Mouse (Mus musculus): ENCODE data around the gene 3110040M04Rik. TPM values are rescaled to one million over a fixed set of nuclear protein-coding genes. Genes with fewer than 3 reads are reported as not detected.

Gene 3110040M04Rik
- polyA plus RNA-seq, 1 experiment from 2014 or later = not detected

DNA sequence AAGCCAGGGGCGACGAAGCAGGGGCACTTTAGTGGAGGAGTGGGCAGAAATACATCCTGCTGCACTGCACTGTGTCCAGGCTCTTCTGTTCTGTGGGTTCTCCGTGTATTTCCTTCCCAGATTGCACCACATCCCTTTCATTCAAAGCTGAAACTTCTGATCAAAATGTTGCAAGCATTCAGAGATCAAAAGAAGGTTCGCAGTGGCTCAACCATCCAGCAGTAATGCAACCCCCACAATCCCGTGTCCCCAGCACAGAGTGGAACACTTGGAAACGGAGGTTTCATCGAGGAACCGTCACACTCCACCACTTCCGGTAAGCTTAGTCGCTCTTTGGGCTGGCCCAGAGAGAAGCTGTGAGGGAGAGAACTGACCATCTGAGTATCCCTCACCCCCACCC, 41.2 kb downstream of the 3110040M04Rik start:
- H3K4me3 ChIP-seq = no peak overlapping the region
- H3K36me3 ChIP-seq = no peaks in the 10 kb centered on the region
- no peaks in the 10 kb centered on the region for H3K9me3 ChIP-seq
- no peak overlapping the region for H3K9ac ChIP-seq
- no peaks in the 10 kb centered on the region for H3K27me3 ChIP-seq
- H3K4me2 ChIP-seq = no peak overlapping the region
- no peaks in the 10 kb centered on the region for H3K4me1 ChIP-seq (replicated peaks)
- ATAC-seq (ENCODE audit: low FRiP score, low read depth) = no peak
- no peak overlapping the region for H3K27ac ChIP-seq (replicated peaks)
- 91% methylated on average over 10 of the region's 10 CpGs for WGBS

DNA sequence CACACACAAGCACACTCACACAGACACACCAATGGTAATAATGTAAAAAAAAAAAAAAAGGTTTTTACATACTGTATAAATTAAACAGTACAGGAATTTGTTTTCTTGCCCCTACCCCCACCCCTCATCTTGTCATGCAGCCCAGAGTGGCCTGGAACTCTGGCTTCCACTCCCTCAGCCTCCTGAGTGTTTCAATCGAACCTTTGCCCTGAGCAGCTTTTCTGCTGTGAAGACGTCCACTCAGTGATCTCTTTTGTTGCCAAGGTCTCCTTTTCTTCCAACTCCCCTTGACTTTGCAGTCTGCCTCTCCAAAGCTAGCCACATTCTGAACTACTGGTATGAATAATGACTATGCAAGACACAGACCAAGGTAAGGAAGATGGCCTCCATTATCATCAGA, 41.9 kb downstream of the 3110040M04Rik start:
- no peak overlapping the region for H3K4me2 ChIP-seq
- H3K36me3 ChIP-seq = no peaks in the 10 kb centered on the region
- no peak overlapping the region for H3K27ac ChIP-seq (replicated peaks)
- no peak overlapping the region for H3K4me3 ChIP-seq
- no peak overlapping the region for H3K9ac ChIP-seq
- WGBS = 63% methylated on average over 2 of the region's 2 CpGs
- no peaks in the 10 kb centered on the region for H3K9me3 ChIP-seq
- ATAC-seq (ENCODE audit: low FRiP score, low read depth) = no peak
- no peaks in the 10 kb centered on the region; the same call in 1 of the 2 replicates for H3K4me1 ChIP-seq (replicated peaks)
- H3K27me3 ChIP-seq = no peaks in the 10 kb centered on the region

DNA sequence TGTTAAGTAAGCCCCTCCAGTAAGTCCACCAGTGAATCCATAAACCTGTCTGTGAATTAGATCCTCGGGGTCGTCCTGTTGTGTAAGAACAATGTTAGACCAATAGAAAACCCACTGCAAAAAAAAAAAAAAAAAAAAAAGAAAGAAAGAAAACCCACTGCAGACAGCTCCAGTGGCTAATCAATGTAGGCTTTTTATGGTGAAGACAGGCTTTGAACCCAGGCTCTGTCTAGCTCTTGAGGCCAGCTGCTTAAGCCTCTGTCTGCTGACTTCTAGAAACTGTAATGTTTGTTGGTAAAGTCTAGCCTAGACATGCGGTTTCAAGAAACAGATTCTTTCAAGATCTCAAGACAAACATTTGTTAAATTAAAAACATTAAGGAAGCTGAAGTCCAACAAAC, 46.2 kb downstream of the 3110040M04Rik start:
- ATAC-seq (ENCODE audit: low FRiP score, low read depth) = no peak
- Histone ChIP-seq H3K4me2 (no peak overlapping the region), H3K27ac (replicated peaks) (no peak overlapping the region), H3K36me3 (no peaks in the 10 kb centered on the region), H3K27me3 (no peaks in the 10 kb centered on the region), H3K4me1 (replicated peaks) (no peaks in the 10 kb centered on the region; the same call in 1 of the 2 replicates), H3K4me3 (no peak overlapping the region), H3K9me3 (no peaks in the 10 kb centered on the region), H3K9ac (no peak overlapping the region)
- 88% methylated on average over 3 of the region's 3 CpGs for WGBS

DNA sequence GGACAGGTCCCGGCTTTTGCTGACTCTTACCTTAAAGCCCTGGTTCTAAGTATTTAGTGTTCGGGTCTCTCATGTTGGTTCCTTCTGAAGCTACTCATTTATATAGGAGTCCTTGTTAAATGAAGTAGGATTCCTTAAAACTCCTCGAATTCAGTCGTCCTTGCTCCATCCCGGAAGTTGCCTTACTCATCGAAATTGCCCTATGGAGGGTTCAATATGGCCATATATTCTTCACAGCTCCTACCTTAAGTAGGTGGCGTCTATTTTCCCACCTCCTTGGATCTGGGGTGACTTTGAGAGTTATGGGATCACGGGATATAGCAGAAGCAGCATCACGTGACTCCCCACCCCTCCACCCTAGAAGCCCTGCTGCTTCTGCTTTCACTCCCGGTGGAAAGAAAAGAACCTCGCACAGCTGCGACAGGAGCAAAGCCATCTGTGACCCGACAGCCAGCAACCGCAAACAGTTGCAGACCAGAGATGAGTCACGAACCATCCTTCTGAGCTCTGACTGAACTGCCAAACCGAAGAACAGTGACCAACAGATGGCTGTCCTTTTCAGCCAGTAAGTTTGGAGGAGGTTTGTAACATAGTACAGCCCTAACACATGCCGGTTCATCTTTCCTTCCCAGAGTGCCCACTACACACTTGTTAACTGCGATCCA, 46.7 kb downstream of the 3110040M04Rik start:
- H3K4me1 ChIP-seq (replicated peaks) = no peaks in the 10 kb centered on the region; the same call in 1 of the 2 replicates
- H3K4me3 ChIP-seq = no peak overlapping the region
- 46% methylated on average over 18 of the region's 18 CpGs for WGBS
- H3K27ac ChIP-seq (replicated peaks) = no peak overlapping the region
- no peaks in the 10 kb centered on the region for H3K36me3 ChIP-seq
- no peak overlapping the region for H3K9ac ChIP-seq
- H3K4me2 ChIP-seq = peak overlapping the region; percentile 30
- no peaks in the 10 kb centered on the region for H3K27me3 ChIP-seq
- H3K9me3 ChIP-seq = no peaks in the 10 kb centered on the region
- peak; percentile 56; the same call in 1 of the 2 replicates for ATAC-seq (ENCODE audit: low FRiP score, low read depth)

DNA sequence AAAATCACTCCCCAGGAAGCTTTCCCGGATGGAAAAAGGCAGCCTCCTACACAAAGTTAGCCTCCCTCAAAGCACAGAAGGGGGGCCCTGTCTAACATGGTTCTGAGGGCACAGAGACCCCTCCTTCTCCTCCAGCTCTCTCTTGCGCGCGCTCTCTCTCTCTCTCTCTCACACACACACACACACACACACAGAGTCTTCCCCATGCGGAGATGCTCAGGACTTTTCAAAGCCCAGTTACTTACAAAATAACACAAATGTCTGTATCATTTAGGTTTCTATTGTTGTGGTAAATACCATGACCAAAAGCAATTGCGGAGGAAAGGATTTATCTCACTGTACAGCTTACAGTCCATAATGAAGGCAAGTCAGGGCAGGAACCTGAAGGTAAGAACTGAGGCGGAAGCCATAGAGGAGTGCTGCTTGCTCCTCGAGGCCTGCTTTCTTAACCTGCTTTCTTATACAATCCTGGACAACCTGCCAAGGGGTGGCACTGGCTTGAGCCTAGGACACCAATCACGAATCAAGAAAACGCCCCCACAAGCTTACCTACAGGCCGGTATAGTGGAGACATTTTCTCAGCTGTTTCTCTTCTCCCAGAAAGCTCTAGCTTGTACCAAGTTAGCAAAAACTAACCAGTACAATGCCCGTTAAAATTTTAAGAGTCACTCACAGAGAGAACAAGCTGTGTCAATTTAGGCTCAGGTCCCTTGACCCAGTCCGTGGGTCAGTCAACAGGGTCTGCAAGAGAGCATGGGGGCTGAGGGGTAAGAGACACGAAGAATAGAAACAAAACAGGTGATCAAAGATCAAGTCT, 47.5 kb downstream of the 3110040M04Rik start:
- Histone ChIP-seq H3K27me3 (no peaks in the 10 kb centered on the region), H3K4me2 (peak overlapping the region; percentile 30; the same call in 1 of the 2 replicates)
- ATAC-seq (ENCODE audit: low FRiP score, low read depth) = peak; percentile 19; the same call in 1 of the 2 replicates

More for the DNA sequence above, 47.5 kb downstream of the 3110040M04Rik start:
- H3K36me3 ChIP-seq = no peaks in the 10 kb centered on the region
- H3K9ac ChIP-seq = no peak overlapping the region
- no peak overlapping the region for H3K4me3 ChIP-seq
- H3K27ac ChIP-seq (replicated peaks) = no peak overlapping the region
- H3K9me3 ChIP-seq = no peaks in the 10 kb centered on the region
- 72% methylated on average over 14 of the region's 14 CpGs for WGBS
- no peaks in the 10 kb centered on the region; the same call in 1 of the 2 replicates for H3K4me1 ChIP-seq (replicated peaks)

Other genes starting within 250 kb of the 3110040M04Rik start
- gene Hmcn1, start 210.7 kb upstream of the 3110040M04Rik start, polyA plus RNA-seq (2015; fragmentation: Nextera tagmentation; extraction: Ambion mirVana) = 1.3 and 2.0 TPM in 2 replicates
- not detected in 2 replicates for gene Gm47985, start 21.6 kb upstream of the 3110040M04Rik start, polyA plus RNA-seq (2015; fragmentation: Nextera tagmentation; extraction: Ambion mirVana)
- gene Gm8947, start 11.7 kb upstream of the 3110040M04Rik start, polyA plus RNA-seq (2015; fragmentation: Nextera tagmentation; extraction: Ambion mirVana) = not detected in 2 replicates
- not detected in 2 replicates for gene Gm47995, start 5.7 kb upstream of the 3110040M04Rik start, polyA plus RNA-seq (2015; fragmentation: Nextera tagmentation; extraction: Ambion mirVana)
- not detected in 2 replicates for gene Gm47996, start 6.0 kb downstream of the 3110040M04Rik start, polyA plus RNA-seq (2015; fragmentation: Nextera tagmentation; extraction: Ambion mirVana)
- gene Ivns1abp, start 140.4 kb downstream of the 3110040M04Rik start, polyA plus RNA-seq (2015; fragmentation: Nextera tagmentation; extraction: Ambion mirVana) = 223 and 225 TPM in 2 replicates
- 11.5 and 17.9 TPM in 2 replicates for gene Swt1, start 224.3 kb downstream of the 3110040M04Rik start, polyA plus RNA-seq (2015; fragmentation: Nextera tagmentation; extraction: Ambion mirVana)
- 44.9 and 45.1 TPM in 2 replicates for gene Trmt1l, start 224.4 kb downstream of the 3110040M04Rik start, polyA plus RNA-seq (2015; fragmentation: Nextera tagmentation; extraction: Ambion mirVana)